Mouse (Mus musculus) kidney, adult 2 months (tissue): Measurements from ENCODE around the gene Car14.

Experiments used
- CTCF ChIP-seq: fragments of 200-500 bp; conservative IDR thresholded peaks from 2 replicates; pipeline ENCODE4 v1.5.1; 2011; ENCODE audit warnings: low read depth, mild to moderate bottlenecking, control low read depth, low read length, moderate library complexity, mixed read lengths; ENCODE audit not compliant: insufficient read depth, insufficient read length
- POLR2A ChIP-seq: fragments of 200-500 bp; IDR thresholded peaks from one replicate; pipeline ENCODE4 v1.6.1; 2011; ENCODE audit warnings: low read depth, low read length, control low read depth

DNA sequence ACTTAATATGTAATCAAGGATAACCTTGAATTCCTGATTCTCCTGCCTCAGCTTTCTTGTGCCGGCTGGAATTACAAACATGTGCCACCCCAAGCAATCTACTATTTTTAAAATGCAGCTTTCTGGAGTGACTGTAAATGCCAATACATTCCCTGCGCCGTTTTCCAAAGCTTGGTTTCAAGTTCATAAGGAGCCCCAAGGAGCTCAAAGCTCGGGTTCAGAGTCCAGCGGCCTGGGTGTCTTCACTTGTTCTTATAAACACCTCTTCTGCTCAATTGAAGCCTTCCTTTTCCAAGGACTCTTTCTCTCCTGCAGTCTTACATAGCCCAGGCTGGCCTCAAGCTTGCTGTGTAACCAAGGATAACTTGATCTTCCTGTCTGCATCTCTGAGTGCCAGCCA, 38.4 kb downstream of the Car14 start:
- TF ChIP-seq POLR2A (no peak), CTCF (no peak)
